Comparison of ENCODE assay signal across 14 mouse cellular contexts in genomic region chr17:32867266-32867665, GRCm38 (mm10). TPM values are rescaled to one million over a fixed set of nuclear protein-coding genes. Genes with fewer than 3 reads are reported as not detected.
DNase-seq lines count a peak whose midpoint lies in the region; ATAC-seq and TF ChIP-seq lines count a peak whose summit lies in the region.
"Not testable (repeated sequence)": the region's sequence is repeated elsewhere in the genome, so short reads cannot be mapped to it uniquely, and the experiment has no call there.
"Had no signal": no experiment of that assay in that cellular context is flagged by ENCODE, and none has a peak within 500 bp of the region (broad histone marks: within the 10 kb centered on the region; RNA-seq: fewer than 3 reads in every experiment).

No protein-coding gene starts in this region.

- not testable (repeated sequence) for H3K4me3 ChIP-seq in intestine, postnatal 0 days (ENCODE audit: low read depth, low read length)

- ATAC-seq in activated CD4-positive, CD25-positive, alpha-beta regulatory T cell, adult 4 months: peak; percentile 28
- ATAC-seq in erythroid progenitor cell, adult 5-6 weeks (replicated peaks; ENCODE audit: low FRiP score, poor library complexity, severe bottlenecking): 0 out of 2 replicates have a peak, but pooled peaks have one; percentile 39
- ATAC-seq in intestine, postnatal 0 days: not testable (repeated sequence)
- peak; percentile 56 for ATAC-seq in megakaryocyte, adult 5-6 weeks (ENCODE audit: poor library complexity, severe bottlenecking)
- peak; percentile 70 for ATAC-seq in megakaryocyte-erythroid progenitor cell, adult 5-6 weeks (replicated peaks; ENCODE audit: low FRiP score, low TSS enrichment, poor library complexity, severe bottlenecking)
- ATAC-seq in neutrophil, adult 5-6 weeks (ENCODE audit: extremely low read depth, insufficient number of reproducible peaks, low FRiP score, poor library complexity, severe bottlenecking): peak; percentile 44; the same call in 1 of the 2 replicates

- not testable (repeated sequence) for H3K27ac ChIP-seq in intestine, postnatal 0 days (ENCODE audit: low read depth, low read length)

- not testable (repeated sequence) for H3K9me3 ChIP-seq in intestine, postnatal 0 days (ENCODE audit: control insufficient read depth)

- H3K4me2 ChIP-seq in intestine, postnatal 0 days (replicated peaks; ENCODE audit: low read depth): not testable (repeated sequence)

- not testable (repeated sequence) for H3K27me3 ChIP-seq in intestine, postnatal 0 days (replicated peaks; ENCODE audit: control insufficient read depth, insufficient read depth, low read length)

- H3K36me3 ChIP-seq in intestine, postnatal 0 days (ENCODE audit: control insufficient read depth, insufficient read depth): not testable (repeated sequence)

- not testable (repeated sequence) for H3K4me1 ChIP-seq in intestine, postnatal 0 days (replicated peaks; ENCODE audit: control insufficient read depth, insufficient read depth, low read length)

- DNase-seq in heart, adult 11 months: peak; percentile 6

- WGBS in intestine, postnatal 0 days: 65% methylated on average over 4 of the region's 7 CpGs

- 0 out of 2 replicates have a peak, but pooled peaks have one; percentile 6 for TF ChIP-seq CTCF in intestine, postnatal 0 days (IDR thresholded peaks at IDR 0.05; ENCODE audit: low read depth)

- H3K9ac ChIP-seq in intestine, postnatal 0 days (ENCODE audit: low read depth, low read length): not testable (repeated sequence)

RNA-seq across cellular contexts. Expression of gene Zfp870, which starts 24.2 kb away (rescaled TPM):
- polyA plus RNA-seq in activated CD4-positive, CD25-positive, alpha-beta regulatory T cell, adult 4 months (2017; shearing (Covaris generic)): 1 to 10 TPM; 5.6 to 8.0 TPM
- 0.84 and 1.1 TPM in 2 replicates for total RNA-seq in erythroid progenitor cell, adult 5-6 weeks (2015; ENCODE audit: low replicate concordance)
- 0.64 and 0.83 TPM in 2 replicates for total RNA-seq in erythroid progenitor cell, adult 5-6 weeks (2017; ENCODE audit: low replicate concordance)
- polyA plus RNA-seq in intestine, postnatal 0 days (2015; fragmentation: Nextera tagmentation; extraction: Ambion mirVana): 2.9 and 3.0 TPM in 2 replicates
- 2.4 and 3.4 TPM in 2 replicates for total RNA-seq in megakaryocyte, adult 5-6 weeks (2015)
- total RNA-seq in megakaryocyte, adult 5-6 weeks (2017): 2.1 and 2.9 TPM in 2 replicates
- 6.9 and 7.6 TPM in 2 replicates for total RNA-seq in megakaryocyte-erythroid progenitor cell, adult 5-6 weeks (2014; fragmentation: Nextera tagmentation)
- total RNA-seq in megakaryocyte-erythroid progenitor cell, adult 5-6 weeks (2017): 1.1 and 6.5 TPM in 2 replicates
- total RNA-seq in neutrophil, adult 5-6 weeks (2017): 5.4 and 6.1 TPM in 2 replicates

RNA-seq across cellular contexts. Expression of gene Zfp799, which starts 37.2 kb away (rescaled TPM):
- 1 to 10 TPM; 5.8 to 8.1 TPM for polyA plus RNA-seq in activated CD4-positive, CD25-positive, alpha-beta regulatory T cell, adult 4 months (2017; shearing (Covaris generic))
- total RNA-seq in erythroid progenitor cell, adult 5-6 weeks (2015; ENCODE audit: low replicate concordance): 0.42 and 1.1 TPM in 2 replicates
- total RNA-seq in erythroid progenitor cell, adult 5-6 weeks (2017; ENCODE audit: low replicate concordance): 0.45 and 1.4 TPM in 2 replicates
- polyA plus RNA-seq in intestine, postnatal 0 days (2015; fragmentation: Nextera tagmentation; extraction: Ambion mirVana): 4.3 and 4.5 TPM in 2 replicates
- total RNA-seq in megakaryocyte, adult 5-6 weeks (2015): 2.4 and 3.2 TPM in 2 replicates
- 2.6 and 3.3 TPM in 2 replicates for total RNA-seq in megakaryocyte, adult 5-6 weeks (2017)
- 3.6 and 4.4 TPM in 2 replicates for total RNA-seq in megakaryocyte-erythroid progenitor cell, adult 5-6 weeks (2014; fragmentation: Nextera tagmentation)
- total RNA-seq in megakaryocyte-erythroid progenitor cell, adult 5-6 weeks (2017): 1.5 and 6.1 TPM in 2 replicates
- total RNA-seq in neutrophil, adult 5-6 weeks (2017): 4.9 and 12.2 TPM in 2 replicates

RNA-seq across cellular contexts. Expression of gene Cyp4f14, which starts 49.9 kb away (rescaled TPM):
- not detected for polyA plus RNA-seq in activated CD4-positive, CD25-positive, alpha-beta regulatory T cell, adult 4 months (2017; shearing (Covaris generic))
- not detected in 2 replicates for total RNA-seq in erythroid progenitor cell, adult 5-6 weeks (2015; ENCODE audit: low replicate concordance)
- not detected in 2 replicates for total RNA-seq in erythroid progenitor cell, adult 5-6 weeks (2017; ENCODE audit: low replicate concordance)
- 1.7 and 1.9 TPM in 2 replicates for polyA plus RNA-seq in intestine, postnatal 0 days (2015; fragmentation: Nextera tagmentation; extraction: Ambion mirVana)
- total RNA-seq in megakaryocyte, adult 5-6 weeks (2015): not detected in 2 replicates
- total RNA-seq in megakaryocyte, adult 5-6 weeks (2017): not detected in 2 replicates
- not detected in 2 replicates for total RNA-seq in megakaryocyte-erythroid progenitor cell, adult 5-6 weeks (2014; fragmentation: Nextera tagmentation)
- total RNA-seq in megakaryocyte-erythroid progenitor cell, adult 5-6 weeks (2017): not detected in 2 replicates
- not detected in 2 replicates for total RNA-seq in neutrophil, adult 5-6 weeks (2017)
- polyA plus RNA-seq: embryonic facial prominence, embryonic 10.5 days; embryonic facial prominence, embryonic 12.5 days; embryonic facial prominence, embryonic 14.5 days; forebrain, embryonic 10.5 days; forebrain, embryonic 12.5 days; forebrain, embryonic 14.5 days; Patski had no signal

RNA-seq across cellular contexts. Expression of gene Zfp811, which starts 57.5 kb away (rescaled TPM):
- polyA plus RNA-seq in activated CD4-positive, CD25-positive, alpha-beta regulatory T cell, adult 4 months (2017; shearing (Covaris generic)): under 1 TPM; 0.09 to 0.54 TPM
- total RNA-seq in erythroid progenitor cell, adult 5-6 weeks (2015; ENCODE audit: low replicate concordance): 1.3 TPM in 1 of 2 replicates, not detected in the other
- total RNA-seq in erythroid progenitor cell, adult 5-6 weeks (2017; ENCODE audit: low replicate concordance): not detected in 2 replicates
- polyA plus RNA-seq in intestine, postnatal 0 days (2015; fragmentation: Nextera tagmentation; extraction: Ambion mirVana): 0.86 and 1.5 TPM in 2 replicates
- not detected in 2 replicates for total RNA-seq in megakaryocyte, adult 5-6 weeks (2015)
- 0.18 TPM in 1 of 2 replicates, not detected in the other for total RNA-seq in megakaryocyte, adult 5-6 weeks (2017)
- total RNA-seq in megakaryocyte-erythroid progenitor cell, adult 5-6 weeks (2014; fragmentation: Nextera tagmentation): not detected in 2 replicates
- total RNA-seq in megakaryocyte-erythroid progenitor cell, adult 5-6 weeks (2017): 0.11 TPM in 1 of 2 replicates, not detected in the other
- not detected in 2 replicates for total RNA-seq in neutrophil, adult 5-6 weeks (2017)
